Mouse (Mus musculus): ENCODE measurements around the gene Fbxo28.

The Fbxo28 gene

GRCm38 (mm10) chr1:182340821-182341781 lies at the start of gene Fbxo28:
Gene Fbxo28, minus strand, starts transcription at chr1:182341629.
- peak; percentile 80 for DNase-seq

GRCm38 (mm10) chr1:182388729-182389128 lies 47.3 kb upstream of the Fbxo28 start:
- DNase-seq: no peak

- no peak for DNase-seq
Measured at GRCm38 (mm10) chr1:182386449-182386848, 45.0 kb upstream of the Fbxo28 start.

- no peak for DNase-seq
Measured at GRCm38 (mm10) chr1:182383096-182383495, 41.7 kb upstream of the Fbxo28 start.

GRCm38 (mm10) chr1:182381327-182381726 lies 39.9 kb upstream of the Fbxo28 start:
- DNase-seq: no peak

- DNase-seq: no peak
Measured at GRCm38 (mm10) chr1:182380683-182381082, 39.3 kb upstream of the Fbxo28 start.

- no peak for DNase-seq
Measured at GRCm38 (mm10) chr1:182378876-182379275, 37.4 kb upstream of the Fbxo28 start.

- DNase-seq: no peak
Measured at GRCm38 (mm10) chr1:182378205-182378835, 36.9 kb upstream of the Fbxo28 start.

- no peak for DNase-seq
Measured at GRCm38 (mm10) chr1:182377519-182377918, 36.1 kb upstream of the Fbxo28 start.

- no peak for DNase-seq
Measured at GRCm38 (mm10) chr1:182376826-182377225, 35.4 kb upstream of the Fbxo28 start.

GRCm38 (mm10) chr1:182376221-182376620 lies 34.8 kb upstream of the Fbxo28 start:
- peak; percentile 57 for DNase-seq

- no peak for DNase-seq
Measured at GRCm38 (mm10) chr1:182371891-182372290, 30.5 kb upstream of the Fbxo28 start.

- no peak for DNase-seq
Measured at GRCm38 (mm10) chr1:182369435-182369834, 28.0 kb upstream of the Fbxo28 start.

- DNase-seq: no peak
Measured at GRCm38 (mm10) chr1:182368782-182369181, 27.4 kb upstream of the Fbxo28 start.

- DNase-seq: no peak
Measured at GRCm38 (mm10) chr1:182368309-182368708, 26.9 kb upstream of the Fbxo28 start.

GRCm38 (mm10) chr1:182363683-182364404 lies 22.4 kb upstream of the Fbxo28 start:
- no peak for DNase-seq

GRCm38 (mm10) chr1:182362703-182363102 lies 21.3 kb upstream of the Fbxo28 start:
- DNase-seq: no peak

- DNase-seq: no peak
Measured at GRCm38 (mm10) chr1:182358133-182358532, 16.7 kb upstream of the Fbxo28 start.

GRCm38 (mm10) chr1:182354504-182355147 lies 13.2 kb upstream of the Fbxo28 start:
- no peak for DNase-seq

- DNase-seq: no peak
Measured at GRCm38 (mm10) chr1:182349557-182349956, 8.1 kb upstream of the Fbxo28 start.

GRCm38 (mm10) chr1:182346491-182346890 lies 5.1 kb upstream of the Fbxo28 start:
- no peak for DNase-seq

GRCm38 (mm10) chr1:182345857-182346256 lies 4.4 kb upstream of the Fbxo28 start:
- DNase-seq: no peak

- DNase-seq: peak; percentile 4
Measured at GRCm38 (mm10) chr1:182341993-182342392, 564 bp upstream of the Fbxo28 start.
